Mouse (Mus musculus) embryo, embryonic 10 days (tissue): Measurements from ENCODE around the gene Olfr1052.
"Not testable (repeated sequence)": the region's sequence is repeated elsewhere in the genome, so short reads cannot be mapped to it uniquely, and the experiment has no call there.

ENCODE experiments used
- DNase-seq: peaks from one replicate; pipeline ENCODE4 v3.0.0-alpha.2; 2015; ENCODE audit warnings: low spot score

The Olfr1052 gene

DNA sequence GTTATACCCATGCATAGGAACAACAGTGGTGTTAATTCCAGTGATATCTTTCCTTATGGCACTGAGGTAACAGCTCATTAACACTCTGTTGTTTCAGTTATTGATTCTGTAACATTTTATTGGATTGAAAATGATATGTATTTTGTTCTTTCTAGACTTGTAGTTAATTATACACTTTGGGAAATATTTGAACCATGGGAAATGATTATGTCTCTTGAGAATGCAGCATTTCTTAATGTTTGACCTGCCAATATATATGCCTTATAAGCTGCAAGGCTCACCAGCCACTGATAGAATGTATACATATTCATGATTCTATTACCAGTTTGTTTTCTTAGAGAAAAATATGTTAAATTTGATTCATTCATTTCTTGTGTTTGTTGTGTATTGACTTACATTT lies at the start of gene Olfr1052:
TSS of gene Olfr1052 (plus strand) at position 301 of the 400 bp plus-strand sequence.
- no peak for DNase-seq

DNA sequence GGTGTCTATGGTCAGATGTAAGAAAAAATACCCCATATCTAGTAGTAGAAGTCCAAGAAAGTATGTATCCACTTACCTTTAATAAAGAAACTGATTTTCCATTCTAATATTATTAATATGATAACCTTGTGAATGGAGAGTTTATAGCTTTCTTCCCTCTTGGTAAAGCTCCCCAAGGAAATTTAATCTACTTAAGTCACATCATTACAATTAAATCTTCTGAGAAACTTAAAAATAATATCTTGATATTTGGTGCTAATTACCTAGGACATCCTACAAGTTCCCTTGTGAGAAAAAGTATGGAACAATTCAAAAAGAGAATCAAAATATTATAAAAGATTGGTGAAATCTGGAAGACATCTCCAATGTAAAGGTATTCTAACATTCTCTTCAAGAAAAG lies 34.0 kb upstream of the Olfr1052 start, which contains the start of gene Olfr1049:
TSS of gene Olfr1049 (minus strand) at position 101 of the 400 bp plus-strand sequence.
- not testable (repeated sequence) for DNase-seq

DNA sequence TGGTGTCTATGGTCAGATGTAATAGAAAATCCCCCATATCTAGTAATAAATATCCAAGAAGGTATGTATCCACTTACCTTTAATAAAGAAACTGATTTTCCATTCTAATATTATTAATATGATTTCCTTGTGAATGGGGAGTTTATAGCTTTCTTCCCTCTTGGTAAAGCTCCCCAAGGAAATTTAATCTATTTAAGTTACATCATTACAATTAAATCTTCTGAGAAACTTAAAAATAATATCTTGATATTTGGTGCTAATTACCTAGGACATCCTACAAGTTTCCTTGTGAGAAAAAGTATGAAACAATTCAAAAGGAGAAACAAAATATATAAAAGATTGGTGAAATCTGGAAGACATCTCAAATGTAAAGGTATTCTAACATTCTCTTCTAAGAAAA lies 13.3 kb upstream of the Olfr1052 start, which contains the start of gene Olfr1051:
TSS of gene Olfr1051 (minus strand) at position 101 of the 400 bp plus-strand sequence.
- not testable (repeated sequence) for DNase-seq

DNA sequence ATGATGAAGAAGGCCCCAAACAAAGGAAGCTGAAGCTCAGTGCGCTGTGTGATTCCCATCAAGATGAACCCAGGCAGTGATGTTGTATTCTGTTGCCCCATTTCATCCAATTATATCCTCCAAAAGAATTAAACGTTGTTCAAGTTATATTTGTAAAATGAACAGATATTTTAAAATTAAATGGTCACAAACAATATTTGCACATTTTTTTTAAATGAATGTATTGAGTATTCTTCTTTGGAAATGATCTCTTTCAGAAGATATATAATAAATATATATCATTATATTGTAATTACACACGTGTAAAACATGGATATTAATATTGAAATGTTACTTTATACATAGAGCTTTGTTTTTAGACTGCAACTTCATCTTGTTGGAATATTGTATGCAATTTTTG lies 22.9 kb downstream of the Olfr1052 start, which contains the start of gene Olfr1053:
TSS of gene Olfr1053 (minus strand) at position 101 of the 400 bp plus-strand sequence.
- DNase-seq = no peak

DNA sequence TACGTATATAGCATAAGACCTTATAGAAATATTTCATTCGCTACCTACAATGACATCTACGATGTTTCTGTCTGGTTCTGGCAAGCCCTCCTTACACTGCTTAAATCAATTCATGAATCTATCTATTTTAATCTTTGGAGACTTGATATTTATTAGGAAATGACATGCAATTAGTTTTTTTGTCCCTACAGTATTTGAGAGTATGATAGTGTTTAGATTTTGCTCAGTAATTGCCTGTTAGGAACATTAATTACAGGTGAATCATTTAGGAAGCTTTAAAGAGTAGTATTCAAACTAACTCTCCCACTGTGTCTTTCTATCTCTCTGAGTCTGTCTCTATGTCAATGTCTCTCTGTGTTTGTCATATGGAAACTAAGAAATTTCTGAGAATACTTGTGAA lies 43.1 kb downstream of the Olfr1052 start, which contains the start of gene Olfr1054:
TSS of gene Olfr1054 (minus strand) at position 101 of the 400 bp plus-strand sequence.
- no peak for DNase-seq
